Mouse (Mus musculus): Measurements from ENCODE around the gene Gabbr1.

Gene Gabbr1

DNA sequence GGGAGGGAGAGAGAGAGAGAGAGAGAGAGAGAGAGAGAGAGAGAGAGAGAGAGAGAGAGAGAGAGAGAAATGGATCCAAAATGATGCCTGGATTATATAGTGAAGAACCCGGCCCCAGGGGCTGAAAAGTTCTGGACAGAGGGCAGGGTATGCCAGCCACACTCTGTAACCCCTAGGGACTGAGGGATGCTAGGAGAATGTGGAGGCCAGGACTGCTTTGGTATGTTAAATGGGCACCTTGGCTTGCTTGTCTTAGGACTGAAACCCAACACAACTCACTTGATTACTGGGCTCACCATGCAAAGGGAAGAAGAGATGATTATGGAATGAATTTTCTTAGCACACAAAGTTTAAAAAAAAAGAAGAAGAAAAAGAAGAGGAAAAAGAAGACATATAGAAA, 32.4 kb downstream of the Gabbr1 start:
- DNase-seq (ENCODE audit: low read depth, low spot score) = no peak

DNA sequence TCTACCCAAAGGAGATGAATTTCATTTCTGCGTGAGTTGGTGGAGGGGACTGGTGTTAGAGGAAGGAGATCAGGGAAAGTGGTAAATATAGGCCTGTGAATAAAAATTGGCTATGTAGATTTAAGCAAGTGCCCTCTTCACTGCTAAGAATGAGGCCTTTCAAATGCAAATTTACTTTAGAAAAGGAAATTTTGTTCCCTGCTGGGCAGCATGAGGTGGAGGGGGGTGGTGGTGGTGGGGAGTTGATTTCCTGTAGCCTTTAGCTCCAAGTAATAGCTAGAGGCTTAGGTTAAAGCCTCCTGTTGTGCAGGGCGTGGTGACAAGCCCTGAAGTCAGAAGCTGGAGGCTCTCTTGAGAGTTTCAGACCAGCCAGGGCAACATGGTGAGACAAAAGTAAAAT, 33.2 kb downstream of the Gabbr1 start:
- no peak for DNase-seq (ENCODE audit: low read depth, low spot score)

DNA sequence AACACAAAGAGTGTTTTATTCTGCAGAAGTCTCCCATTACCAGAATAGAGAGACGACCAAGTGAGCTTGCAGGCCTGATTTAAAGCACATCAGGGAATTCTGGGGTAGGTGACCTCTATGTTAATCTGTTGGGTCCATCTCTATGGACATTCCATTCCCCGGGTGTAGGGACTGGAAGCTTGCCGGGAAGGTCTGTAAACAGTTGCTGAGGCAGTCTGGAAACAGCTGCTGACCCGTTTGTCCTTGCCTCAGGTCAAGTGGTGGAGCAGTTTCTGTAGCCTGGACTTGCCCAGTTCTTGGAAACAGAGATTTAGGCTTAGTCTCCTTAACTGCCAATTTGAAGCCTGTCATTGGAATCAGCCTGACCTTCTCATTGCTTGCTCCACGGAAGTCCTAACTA, 34.4 kb downstream of the Gabbr1 start:
- no peak for DNase-seq (ENCODE audit: low read depth, low spot score)

DNA sequence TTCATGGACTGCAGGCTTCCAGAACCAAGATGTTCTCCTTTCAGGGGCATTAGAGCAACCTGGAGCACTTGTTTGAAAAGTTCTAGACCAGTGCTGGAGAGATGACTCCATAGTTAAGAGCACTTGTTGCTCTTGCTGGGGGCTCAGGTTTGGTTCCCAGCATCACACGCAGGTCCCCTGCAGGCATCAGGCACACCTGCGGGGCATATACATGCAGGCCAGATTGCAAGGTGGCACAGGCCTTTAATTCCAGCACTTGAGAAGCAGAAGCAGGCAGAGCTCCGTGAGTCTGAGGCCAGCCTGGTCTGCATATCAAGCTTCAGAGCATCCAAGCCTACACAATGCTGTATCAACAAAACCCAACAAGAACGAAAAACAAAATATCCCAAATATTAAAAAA, 35.9 kb downstream of the Gabbr1 start:
- DNase-seq (ENCODE audit: low read depth, low spot score) = no peak

DNA sequence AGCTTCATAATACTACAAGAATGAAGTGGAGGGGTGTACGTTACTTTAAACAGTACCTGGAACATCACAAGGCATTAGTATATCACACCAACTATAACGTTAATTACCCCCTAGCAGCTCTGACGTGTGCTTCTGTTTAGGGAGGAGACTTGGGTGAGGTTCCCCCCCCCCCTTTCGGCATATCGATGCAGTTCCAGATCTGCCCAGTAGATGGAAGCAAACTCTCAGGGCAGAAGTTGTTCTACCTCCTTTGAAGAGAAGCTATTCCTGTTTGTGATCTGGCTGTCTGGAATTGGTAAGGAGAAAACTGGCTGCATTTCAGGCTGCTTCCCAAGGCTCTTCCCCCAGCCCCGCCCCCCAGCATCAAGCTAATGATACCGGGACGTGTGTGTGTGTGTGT, 37.6 kb downstream of the Gabbr1 start:
- DNase-seq (ENCODE audit: low read depth, low spot score) = no peak

DNA sequence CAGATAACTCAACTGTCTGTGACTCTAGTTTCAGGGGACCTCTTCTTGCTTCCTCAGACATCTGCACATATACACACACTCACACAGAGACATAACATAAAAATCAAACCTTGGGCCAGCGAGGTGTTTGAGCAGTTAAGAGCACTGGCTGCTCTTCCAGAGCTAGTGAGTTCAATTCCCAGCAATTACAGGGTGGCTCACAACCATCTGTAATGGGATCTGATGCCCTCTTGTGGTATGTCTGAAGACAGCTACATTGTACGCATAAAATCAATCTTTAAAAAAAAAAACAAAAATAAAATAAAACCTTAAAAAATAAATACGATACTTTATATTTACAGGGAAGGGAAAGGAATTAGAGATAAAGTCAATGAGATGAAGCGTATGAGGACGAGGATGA, 38.9 kb downstream of the Gabbr1 start:
- DNase-seq (ENCODE audit: low read depth, low spot score) = no peak

DNA sequence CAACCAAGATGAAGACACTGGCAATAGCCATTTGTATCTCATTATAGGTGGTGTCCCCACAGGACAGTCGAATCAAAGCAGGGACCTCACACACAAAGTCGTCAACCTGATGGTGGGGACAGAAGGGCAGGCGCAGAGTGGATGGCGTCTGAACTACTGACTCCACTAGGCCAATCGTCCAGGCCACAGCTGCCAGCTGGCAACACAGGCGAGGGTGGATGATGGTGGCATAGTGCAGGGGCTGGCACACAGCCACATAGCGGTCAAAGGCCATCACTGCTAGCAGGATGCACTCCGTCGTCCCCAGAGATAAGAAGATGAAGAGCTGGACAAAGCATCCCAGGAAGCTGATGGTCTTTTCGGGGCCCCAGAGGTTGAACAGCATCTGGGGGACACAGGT, 39.8 kb downstream of the Gabbr1 start:
- DNase-seq (ENCODE audit: low read depth, low spot score) = no peak

DNA sequence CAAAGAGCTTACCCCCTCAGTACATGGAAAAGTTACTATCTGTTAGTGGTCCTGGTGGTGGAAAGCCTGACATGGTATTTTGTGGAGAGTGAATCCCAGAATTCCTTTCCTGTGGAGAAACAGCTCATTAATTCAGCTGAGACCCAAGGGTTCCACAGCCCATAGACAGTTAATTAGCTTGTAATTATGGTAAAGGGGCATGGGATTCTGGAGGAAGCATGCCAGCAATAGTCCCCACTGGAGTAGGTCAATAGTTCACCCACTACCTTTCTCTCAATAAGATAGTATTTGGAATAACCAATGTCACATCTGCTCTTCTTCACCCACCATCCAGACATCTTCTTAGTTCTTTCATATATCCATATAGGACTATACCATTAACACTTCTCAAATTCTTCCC, 42.6 kb downstream of the Gabbr1 start, which contains the start of gene Olfr90:
Gene Olfr90, minus strand, starts transcription at position 101 of the 400 bp plus-strand sequence.
- DNase-seq (ENCODE audit: low read depth, low spot score) = no peak

DNA sequence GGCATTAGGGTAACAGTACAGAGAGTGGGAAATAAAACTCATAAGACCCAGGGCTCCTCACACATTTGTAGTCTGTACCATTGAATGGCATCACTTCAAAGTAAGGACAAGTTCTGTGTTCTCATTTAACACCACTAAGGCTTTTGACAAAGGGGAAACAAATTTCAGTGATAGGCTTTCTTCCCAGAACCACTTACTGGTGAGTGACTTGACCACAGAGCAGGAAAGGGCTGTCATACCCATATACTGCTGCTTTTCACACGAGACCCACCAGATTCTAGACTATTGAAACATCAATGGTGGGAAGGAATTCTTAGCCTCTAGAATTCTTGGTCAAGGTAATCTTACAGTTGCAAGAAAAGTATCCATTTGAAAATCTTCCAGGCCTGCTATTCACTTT, 46.4 kb downstream of the Gabbr1 start:
- DNase-seq (ENCODE audit: low read depth, low spot score) = no peak

DNA sequence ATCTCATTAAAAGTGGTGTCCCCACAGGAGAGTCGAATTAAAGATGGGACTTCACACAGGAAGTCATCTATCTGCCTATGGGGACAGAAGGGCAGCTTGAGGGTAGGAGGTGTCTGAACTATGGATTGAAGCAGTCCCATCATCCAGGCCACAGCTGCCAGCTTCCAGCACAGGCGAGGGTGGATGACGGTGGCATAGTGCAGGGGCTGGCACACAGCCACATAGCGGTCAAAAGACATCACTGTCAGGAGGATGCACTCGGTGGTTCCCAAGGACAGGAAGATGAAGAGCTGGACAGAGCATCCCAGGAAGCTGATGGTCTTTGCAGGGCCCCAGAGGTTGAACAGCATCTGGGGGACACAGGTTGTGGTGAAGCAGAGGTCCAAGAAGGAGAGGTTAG, 47.5 kb downstream of the Gabbr1 start:
- no peak for DNase-seq (ENCODE audit: low read depth, low spot score)

DNA sequence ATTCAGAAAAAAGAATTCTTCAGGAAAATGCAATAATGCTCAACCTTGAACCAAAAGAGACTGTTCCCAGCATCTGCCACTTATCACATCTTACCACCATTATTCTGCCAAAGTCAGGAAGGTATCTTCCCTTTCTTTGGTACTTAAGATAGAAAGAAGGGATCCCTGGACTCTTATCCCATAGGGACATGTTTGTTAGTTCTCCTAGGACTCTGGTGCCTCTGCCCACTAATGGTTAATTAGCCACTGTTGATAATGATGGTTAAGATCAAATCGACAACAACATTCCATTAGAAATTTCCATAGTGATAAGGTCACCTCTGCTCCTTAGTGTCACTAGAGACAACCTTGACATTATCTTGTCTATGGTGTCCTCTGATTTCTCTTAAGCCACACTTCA, 52.4 kb downstream of the Gabbr1 start, which contains the start of gene Olfr91:
Gene Olfr91, minus strand, starts transcription at position 101 of the 400 bp plus-strand sequence.
- DNase-seq (ENCODE audit: low read depth, low spot score) = no peak

DNA sequence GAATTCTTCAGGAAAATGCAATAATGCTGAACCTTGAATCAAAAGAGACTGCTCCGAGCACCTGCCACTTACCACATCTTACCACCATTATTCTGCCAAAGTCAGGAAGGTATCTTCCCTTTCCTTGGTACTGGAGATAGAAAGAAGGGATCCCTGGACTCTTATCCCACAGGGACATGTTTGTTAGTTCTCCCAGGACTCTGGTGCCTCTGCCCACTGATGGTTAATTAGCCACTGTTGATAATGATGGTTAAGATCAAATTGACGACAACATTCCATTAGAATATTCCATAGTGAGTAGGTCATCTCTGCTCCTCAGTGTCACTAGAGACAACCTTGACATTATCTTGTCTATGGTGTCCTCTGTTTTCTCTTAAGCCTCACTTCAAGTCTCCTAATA, 74.2 kb downstream of the Gabbr1 start, which contains the start of gene Olfr92:
Gene Olfr92, minus strand, starts transcription at position 101 of the 400 bp plus-strand sequence.
- no peak for DNase-seq (ENCODE audit: low read depth, low spot score)
